Mouse (Mus musculus) lung, embryonic 15.5 days (tissue): ENCODE measurements around the gene Casc3. TPM values are rescaled to one million over a fixed set of nuclear protein-coding genes. Genes with fewer than 3 reads are reported as not detected.

Source experiments
- ATAC-seq: fragments of 200-750 bp; cut with Nextera tagmentation; 2 replicates; pipeline ENCODE4 v1.8.0; 2017; ENCODE audit warnings: moderate number of reproducible peaks, borderline replicate concordance; ENCODE audit not compliant: low FRiP score, low TSS enrichment; ENCODE audit errors: extremely low read depth
- H3K27ac ChIP-seq: fragments of 300-500 bp; sonication (generic); 2 replicates; pipeline ENCODE4 v1.5.1; 2015; ENCODE audit warnings: moderate library complexity, mild to moderate bottlenecking, inconsistent platforms
- H3K27me3 ChIP-seq: fragments of 300-500 bp; sonication (generic); 2 replicates; pipeline ENCODE4 v1.6.1; 2015; ENCODE audit warnings: inconsistent platforms
- H3K36me3 ChIP-seq: fragments of 300-500 bp; sonication (generic); 2 replicates; pipeline ENCODE4 v1.6.1; 2015; ENCODE audit warnings: inconsistent platforms
- H3K4me1 ChIP-seq: fragments of 300-500 bp; sonication (generic); 2 replicates; pipeline ENCODE4 v1.6.1; 2015; ENCODE audit warnings: inconsistent platforms
- H3K4me2 ChIP-seq: fragments of 300-500 bp; sonication (generic); 2 replicates; pipeline ENCODE4 v1.6.1; 2015; ENCODE audit warnings: inconsistent platforms, mild to moderate bottlenecking, moderate library complexity
- H3K4me3 ChIP-seq: fragments of 300-500 bp; sonication (generic); 2 replicates; pipeline ENCODE4 v1.5.1; 2015; ENCODE audit warnings: mild to moderate bottlenecking, inconsistent platforms
- H3K9ac ChIP-seq: fragments of 300-500 bp; sonication (generic); 2 replicates; pipeline ENCODE4 v1.6.1; 2015; ENCODE audit warnings: inconsistent platforms
- H3K9me3 ChIP-seq: fragments of 300-500 bp; sonication (generic); 2 replicates; pipeline ENCODE4 v1.6.1; 2016; ENCODE audit warnings: inconsistent platforms
- WGBS: fragments of 180-500 bp; shearing (Covaris S2); methylation state at CpG from one replicate; pipeline ENCODE4 v1.1.7; 2015; 5-methylcytosine and 5-hydroxymethylcytosine counted together
- polyA plus RNA-seq: library from polyadenylated mRNA; unstranded; fragments of >200 nt; fragmentation: Nextera tagmentation; extraction: Ambion mirVana; gene quantifications from 2 replicates; pipeline ENCODE4 v1.2.1, GENCODE M21; 2015

Gene Casc3
- polyA plus RNA-seq, 1 experiment from 2014 or later = 37.9 TPM

GRCm38 (mm10) chr11:98774582-98775347 is 29.9 kb upstream of the Casc3 start, which contains the start of gene Nr1d1:
Gene Nr1d1 (minus strand): TSS chr11:98775333.
- ATAC-seq = no peak
- H3K9ac ChIP-seq = peak within 1 kb of the TSS; percentile 28
- H3K4me1 ChIP-seq = peaks cover 77% of the 10 kb centered on the region
- H3K27ac ChIP-seq = peak within 1 kb of the TSS; percentile 95
- WGBS = under 1% methylated on average over 22 of the region's 22 CpGs
- peak within 1 kb of the TSS; percentile 87 for H3K4me2 ChIP-seq
- H3K36me3 ChIP-seq = no peaks in the 10 kb centered on the region
- no peaks in the 10 kb centered on the region for H3K9me3 ChIP-seq
- no peaks in the 10 kb centered on the region for H3K27me3 ChIP-seq
- H3K4me3 ChIP-seq = peak within 1 kb of the TSS; percentile 36

- 2% methylated on average over 15 of the region's 15 CpGs for WGBS
- no peaks in the 10 kb centered on the region for H3K27me3 ChIP-seq
- peak overlapping the region; percentile 87 for H3K4me2 ChIP-seq
- H3K27ac ChIP-seq = peak overlapping the region; percentile 95
- no peaks in the 10 kb centered on the region for H3K36me3 ChIP-seq
- peaks cover 73% of the 10 kb centered on the region for H3K4me1 ChIP-seq
- peak; percentile 67 for ATAC-seq
- H3K9ac ChIP-seq = peak overlapping the region; percentile 28
- no peaks in the 10 kb centered on the region for H3K9me3 ChIP-seq
- peak overlapping the region; percentile 36 for H3K4me3 ChIP-seq
These were observed 29.2 kb upstream of the Casc3 start for GRCm38 (mm10) chr11:98775348-98776051.

- Histone ChIP-seq H3K4me3 (peak overlapping the region; percentile 36), H3K27ac (peak overlapping the region; percentile 95), H3K27me3 (no peaks in the 10 kb centered on the region), H3K4me2 (peak overlapping the region; percentile 87), H3K9me3 (no peaks in the 10 kb centered on the region), H3K9ac (peak overlapping the region; percentile 15; the same call in 1 of the 2 replicates), H3K4me1 (peaks cover 68% of the 10 kb centered on the region), H3K36me3 (no peaks in the 10 kb centered on the region)
- 26% methylated on average over 12 of the region's 12 CpGs for WGBS
- no peak for ATAC-seq
These were observed 28.5 kb upstream of the Casc3 start for GRCm38 (mm10) chr11:98776052-98776764.

GRCm38 (mm10) chr11:98776843-98777590 is 27.7 kb upstream of the Casc3 start:
- H3K27me3 ChIP-seq = no peaks in the 10 kb centered on the region
- no peaks in the 10 kb centered on the region for H3K36me3 ChIP-seq
- no peak overlapping the region for H3K4me3 ChIP-seq
- ATAC-seq = no peak
- peak overlapping the region; percentile 87 for H3K4me2 ChIP-seq
- peak overlapping the region; percentile 25; the same call in 1 of the 2 replicates for H3K9ac ChIP-seq
- H3K27ac ChIP-seq = peak overlapping the region; percentile 95
- peaks cover 68% of the 10 kb centered on the region for H3K4me1 ChIP-seq
- 5% methylated on average over 9 of the region's 9 CpGs for WGBS
- H3K9me3 ChIP-seq = no peaks in the 10 kb centered on the region

GRCm38 (mm10) chr11:98777888-98778287 is 26.8 kb upstream of the Casc3 start:
- Histone ChIP-seq H3K4me1 (peaks cover 68% of the 10 kb centered on the region), H3K9ac (no peak overlapping the region), H3K4me3 (no peak overlapping the region), H3K36me3 (no peaks in the 10 kb centered on the region), H3K27me3 (no peaks in the 10 kb centered on the region), H3K27ac (peak overlapping the region; percentile 95), H3K9me3 (no peaks in the 10 kb centered on the region), H3K4me2 (no peak overlapping the region)
- ATAC-seq = no peak

- peaks cover 68% of the 10 kb centered on the region for H3K4me1 ChIP-seq
- peak; percentile 9; the same call in 1 of the 2 replicates for ATAC-seq
These were observed 22.7 kb upstream of the Casc3 start for GRCm38 (mm10) chr11:98781851-98782512.

GRCm38 (mm10) chr11:98782651-98783235 is 22.0 kb upstream of the Casc3 start:
- Histone ChIP-seq H3K4me1 (peaks cover 67% of the 10 kb centered on the region), H3K9me3 (no peaks in the 10 kb centered on the region), H3K4me3 (peak overlapping the region; percentile 26), H3K4me2 (peak overlapping the region; percentile 50), H3K36me3 (no peaks in the 10 kb centered on the region), H3K27me3 (no peaks in the 10 kb centered on the region), H3K9ac (peak overlapping the region; percentile 2; the same call in 1 of the 2 replicates), H3K27ac (peak overlapping the region; percentile 94)
- no peak for ATAC-seq
- 7% methylated on average over 17 of the region's 17 CpGs for WGBS

More at GRCm38 (mm10) chr11:98781851-98782512, 22.7 kb upstream of the Casc3 start:
- H3K9me3 ChIP-seq = no peaks in the 10 kb centered on the region
- H3K4me3 ChIP-seq = no peak overlapping the region
- 11% methylated on average over 14 of the region's 14 CpGs for WGBS
- no peaks in the 10 kb centered on the region for H3K27me3 ChIP-seq
- no peak overlapping the region for H3K9ac ChIP-seq
- H3K36me3 ChIP-seq = no peaks in the 10 kb centered on the region
- peak overlapping the region; percentile 50 for H3K4me2 ChIP-seq
- H3K27ac ChIP-seq = peak overlapping the region; percentile 94

- ATAC-seq = peak; percentile 54
- H3K4me2 ChIP-seq = peak overlapping the region; percentile 50
- no peaks in the 10 kb centered on the region for H3K36me3 ChIP-seq
- peaks cover 68% of the 10 kb centered on the region for H3K4me1 ChIP-seq
- peak overlapping the region; percentile 2; the same call in 1 of the 2 replicates for H3K9ac ChIP-seq
- H3K27me3 ChIP-seq = no peaks in the 10 kb centered on the region
- peak overlapping the region; percentile 26 for H3K4me3 ChIP-seq
- WGBS = 1% methylated on average over 20 of the region's 20 CpGs
- peak overlapping the region; percentile 94 for H3K27ac ChIP-seq
- no peaks in the 10 kb centered on the region for H3K9me3 ChIP-seq
These were observed 21.4 kb upstream of the Casc3 start for GRCm38 (mm10) chr11:98783236-98783696.

- ATAC-seq = no peak
- Histone ChIP-seq H3K27me3 (no peaks in the 10 kb centered on the region), H3K9me3 (no peaks in the 10 kb centered on the region), H3K4me1 (peaks cover 73% of the 10 kb centered on the region), H3K36me3 (no peaks in the 10 kb centered on the region), H3K27ac (peak overlapping the region; percentile 94), H3K4me3 (no peak overlapping the region), H3K4me2 (no peak overlapping the region), H3K9ac (no peak overlapping the region)
- WGBS = 63% methylated on average over 4 of the region's 4 CpGs
These were observed 20.6 kb upstream of the Casc3 start for GRCm38 (mm10) chr11:98784139-98784538.

- Histone ChIP-seq H3K36me3 (no peaks in the 10 kb centered on the region), H3K4me3 (no peak overlapping the region), H3K9me3 (no peaks in the 10 kb centered on the region), H3K4me2 (peak overlapping the region; percentile 54), H3K27me3 (no peaks in the 10 kb centered on the region), H3K27ac (peak overlapping the region; percentile 97), H3K9ac (peak overlapping the region; percentile 29; the same call in 1 of the 2 replicates), H3K4me1 (peaks cover 79% of the 10 kb centered on the region)
- WGBS = 51% methylated on average over 10 of the region's 10 CpGs
- no peak for ATAC-seq
These were observed 19.5 kb upstream of the Casc3 start for GRCm38 (mm10) chr11:98785214-98785613.
